Mouse (Mus musculus): Measurements from ENCODE around the gene Cldn3.

GRCm38 (mm10) chr5:134961519-134961918, 24.5 kb upstream of the Cldn3 start:
- TF ChIP-seq CTCF (IDR thresholded peaks at IDR 0.05; ENCODE audit: control insufficient read depth, insufficient read depth, insufficient read length) (no peak), CEBPB (IDR thresholded peaks at IDR 0.05; ENCODE audit: low read depth) (no peak)
